Mouse (Mus musculus) frontal cortex, postnatal 25 days (tissue): ENCODE data around the gene Atg101.
A peak's percentile ranks its signal among the peaks of the same experiment; 100 is the strongest.

ENCODE experiments used
- DNase-seq, 2 experiments: peaks; one replicate each; pipeline ENCODE4 v3.0.0; 2022; ENCODE audit warnings: low spot score in 2 of 2

The Atg101 gene

DNA sequence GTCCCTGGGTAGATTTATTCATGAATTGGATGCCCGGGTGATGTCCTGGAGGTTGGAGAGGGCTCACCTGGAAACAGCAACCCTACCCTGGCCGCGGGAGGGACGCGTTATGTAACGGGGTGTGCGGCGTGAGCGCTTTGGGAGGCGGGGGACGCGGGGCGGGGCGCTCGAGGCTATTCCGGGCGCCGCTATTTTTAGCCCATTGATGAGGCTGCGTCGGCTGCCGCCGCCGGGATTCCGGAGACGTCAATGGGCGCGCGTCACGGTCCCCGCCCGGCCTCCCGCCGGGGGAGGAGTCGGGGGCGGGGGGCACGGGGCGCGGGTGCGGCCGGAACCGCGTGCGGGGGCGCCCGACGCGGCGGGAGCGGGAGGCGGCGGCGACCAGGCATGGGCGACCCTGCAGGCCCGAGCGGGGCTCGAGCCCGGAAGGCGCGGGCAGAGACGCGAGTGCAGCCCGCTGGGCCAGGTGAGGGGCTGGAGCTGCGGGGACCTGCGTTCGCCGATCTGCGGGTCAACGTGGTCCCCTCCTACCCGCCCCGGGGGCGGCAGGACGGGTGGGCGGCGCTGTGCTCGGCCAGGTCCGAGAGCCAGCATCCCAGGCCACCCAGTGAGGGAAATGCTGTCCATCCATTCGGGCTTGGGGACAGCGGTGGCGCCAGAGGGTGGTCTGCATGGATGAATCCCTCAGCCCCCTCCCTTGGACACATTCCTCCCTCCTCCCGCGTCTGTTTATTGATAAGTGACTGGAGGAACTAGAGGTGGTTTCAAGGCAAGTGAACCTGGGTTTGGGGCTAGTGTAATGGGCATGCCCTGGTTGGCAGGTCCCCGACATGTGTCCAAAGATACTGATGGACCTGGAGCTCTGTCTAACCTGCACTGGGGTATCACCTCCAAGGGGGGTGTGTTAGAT is 29.9 kb upstream of the Atg101 start, which contains the start of gene Nr4a1:
TSS of gene Nr4a1 (plus strand) at position 384 of the 910 bp plus-strand sequence.
- DNase-seq: peak; percentile 53 to 71

- no peak for DNase-seq
Observed at GRCm38 (mm10) chr15:101255842-101256462, 28.1 kb upstream of the Atg101 start.

DNA sequence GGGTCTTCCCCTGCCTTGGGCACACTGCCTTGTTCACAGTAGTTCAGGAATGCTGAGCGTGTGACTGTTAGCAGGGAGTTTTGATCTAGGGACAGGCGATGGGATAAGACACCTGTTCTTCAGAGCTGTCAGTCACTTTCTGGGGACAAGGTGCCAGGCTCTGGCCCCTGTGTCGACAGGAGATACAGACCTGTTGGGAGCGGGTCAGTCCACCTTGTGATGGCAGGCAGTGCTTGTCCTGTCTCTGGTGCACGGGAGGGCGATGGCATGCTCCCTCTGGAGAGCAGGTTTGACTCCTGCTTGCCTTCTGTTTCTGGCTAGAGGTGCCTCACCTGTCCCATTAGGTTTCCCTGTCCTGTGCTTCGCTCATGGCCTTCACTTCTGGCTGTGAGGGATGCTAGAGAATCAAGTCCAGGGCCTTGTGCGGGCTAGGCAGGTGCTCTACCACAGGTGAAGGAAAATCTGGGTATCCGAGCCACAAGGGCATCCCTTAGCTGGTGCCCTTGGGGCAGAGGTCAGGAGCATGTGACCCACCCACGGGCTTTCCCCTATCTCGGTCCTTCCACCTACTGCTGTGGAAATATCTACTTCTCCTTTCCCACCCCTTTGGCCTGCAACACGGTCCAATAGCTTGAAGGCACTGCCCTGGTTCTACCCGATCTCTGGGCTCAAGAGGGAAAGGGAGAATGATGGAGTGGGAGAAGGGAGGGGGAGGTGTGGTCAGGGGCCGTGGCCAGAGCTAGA is 27.4 kb upstream of the Atg101 start:
- no peak for DNase-seq

- no peak for DNase-seq
Observed at GRCm38 (mm10) chr15:101258420-101258819, 25.7 kb upstream of the Atg101 start.

GRCm38 (mm10) chr15:101259922-101260321 is 24.1 kb upstream of the Atg101 start:
- DNase-seq: no peak

- no peak for DNase-seq
Observed at GRCm38 (mm10) chr15:101260387-101260786, 23.7 kb upstream of the Atg101 start.

DNA sequence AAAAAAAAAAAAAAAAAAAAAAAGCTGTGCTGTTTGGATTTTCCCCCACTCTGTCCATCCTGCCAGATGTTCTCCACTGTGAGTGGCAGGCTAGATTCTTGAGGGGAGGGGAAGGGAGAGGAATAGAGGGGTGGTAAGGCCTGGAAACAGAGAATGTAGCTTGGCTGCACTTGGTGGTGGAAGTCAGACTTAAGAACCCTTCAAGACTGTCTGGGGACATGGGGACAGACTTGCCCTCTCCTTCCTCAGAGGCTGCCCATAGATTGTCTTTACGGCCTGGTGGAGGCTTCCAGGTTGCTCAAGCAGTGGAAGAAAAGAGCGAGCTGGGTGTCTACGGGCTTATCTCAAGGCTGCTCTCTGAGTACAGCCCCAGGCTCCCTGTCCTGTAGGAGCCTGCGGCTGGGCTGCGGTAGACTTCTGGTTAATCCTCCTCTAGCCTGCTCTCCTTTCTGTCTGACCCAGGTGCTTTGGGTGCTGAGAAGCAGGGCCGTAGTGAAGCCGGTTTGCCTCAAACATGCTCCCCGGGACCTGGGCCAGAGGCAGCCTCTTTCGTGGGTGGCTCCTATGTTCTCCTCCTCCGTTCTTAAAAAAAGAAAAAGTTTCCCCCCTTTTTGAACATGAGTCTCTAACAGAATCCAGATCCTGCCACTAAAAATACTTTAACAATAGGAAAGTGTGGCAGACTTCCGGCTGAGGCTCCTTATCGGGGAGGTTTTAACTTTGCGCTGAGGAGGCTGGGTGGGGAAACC is 23.0 kb upstream of the Atg101 start:
- DNase-seq: no peak

DNA sequence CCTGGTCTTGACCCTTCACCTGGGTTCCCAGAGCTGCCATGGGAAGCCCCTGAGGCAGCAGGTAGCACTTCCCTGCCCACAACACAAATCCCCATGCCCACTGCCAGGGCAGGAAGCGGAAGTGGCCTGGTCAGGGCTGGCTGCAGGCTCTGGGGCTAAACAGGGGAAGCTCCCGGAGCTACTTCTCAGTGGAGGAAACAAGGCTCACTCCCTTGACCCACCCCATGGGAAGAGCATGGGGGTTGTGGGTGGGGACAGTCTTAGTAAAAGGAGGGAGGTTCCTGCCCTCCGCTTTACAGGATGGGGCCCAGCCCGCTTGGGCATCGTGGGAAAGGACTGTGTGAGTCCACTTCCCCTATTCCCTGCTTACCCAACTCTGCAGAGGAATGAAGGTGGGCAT is 21.6 kb upstream of the Atg101 start:
- no peak for DNase-seq

- DNase-seq: peak; percentile 86 to 87
Observed at GRCm38 (mm10) chr15:101266132-101266963, 17.7 kb upstream of the Atg101 start.

DNA sequence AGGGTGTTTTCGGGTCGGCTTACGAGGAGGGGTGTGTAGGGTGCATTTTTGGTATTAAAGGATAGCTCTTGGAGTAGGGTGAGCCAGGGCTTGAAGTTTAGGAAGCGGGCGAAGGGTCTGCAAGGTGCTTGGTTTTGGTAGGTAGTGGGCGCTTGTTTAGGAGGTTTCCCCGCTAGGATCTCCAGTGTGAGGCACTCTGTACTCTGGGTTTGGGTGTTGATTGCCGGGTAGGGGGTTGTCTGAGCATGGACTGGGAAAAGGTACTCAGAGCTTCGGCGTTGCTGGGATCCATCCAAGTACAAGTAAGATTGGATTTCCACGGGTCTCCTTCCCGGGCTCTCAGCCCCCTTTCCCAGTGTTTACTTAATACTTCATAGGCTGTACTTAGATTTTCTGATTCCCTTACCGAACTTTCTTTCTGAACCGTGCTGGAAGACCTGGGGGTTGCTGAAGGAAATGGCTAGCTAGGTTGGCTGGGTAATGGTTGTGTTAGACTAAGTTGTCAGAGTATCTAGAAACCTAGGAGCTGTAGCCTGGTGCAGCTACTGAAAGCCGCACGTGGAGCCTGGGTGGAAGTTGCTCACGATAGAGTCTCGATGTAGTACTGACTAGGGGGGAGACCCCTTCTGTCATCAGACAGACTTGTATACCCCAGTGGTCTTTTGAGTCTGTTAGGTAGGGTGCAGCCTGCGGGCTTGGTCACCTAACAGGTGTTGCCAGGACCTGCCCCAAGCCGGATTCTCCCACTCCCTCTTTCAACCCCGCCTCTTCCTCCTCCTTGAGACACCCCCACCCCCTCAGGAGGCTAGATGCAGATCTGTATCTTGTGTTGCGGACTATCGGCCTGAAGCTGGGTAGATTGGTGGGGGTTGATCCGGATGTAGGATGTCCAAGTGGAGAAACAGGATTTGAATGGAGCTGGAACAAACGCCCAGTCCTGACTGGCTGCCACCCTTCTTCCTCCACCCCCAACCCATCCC is 16.7 kb upstream of the Atg101 start:
- no peak for DNase-seq

- no peak for DNase-seq
Observed at GRCm38 (mm10) chr15:101270101-101270820, 13.8 kb upstream of the Atg101 start.

- DNase-seq: no peak
Observed at GRCm38 (mm10) chr15:101271107-101271506, 13.0 kb upstream of the Atg101 start.

DNA sequence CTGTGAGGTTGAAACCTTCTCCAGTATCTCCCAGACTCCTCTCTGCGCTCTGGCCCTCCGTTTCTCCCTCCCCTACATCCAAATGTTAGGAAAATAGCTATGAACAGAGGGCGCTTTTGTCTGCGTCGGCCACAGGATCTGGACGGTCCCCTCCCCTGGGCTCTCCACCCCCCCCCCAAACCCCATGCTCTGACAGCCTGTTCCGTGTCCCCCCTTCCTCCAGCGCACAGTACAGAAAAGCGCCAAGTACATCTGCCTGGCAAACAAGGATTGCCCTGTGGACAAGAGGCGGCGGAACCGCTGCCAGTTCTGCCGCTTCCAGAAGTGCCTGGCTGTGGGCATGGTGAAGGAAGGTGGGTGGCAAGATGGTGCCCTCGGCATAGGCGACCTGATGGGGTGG is 12.6 kb upstream of the Atg101 start:
- no peak for DNase-seq

- no peak for DNase-seq
Observed at GRCm38 (mm10) chr15:101274380-101274779, 9.7 kb upstream of the Atg101 start.

DNA sequence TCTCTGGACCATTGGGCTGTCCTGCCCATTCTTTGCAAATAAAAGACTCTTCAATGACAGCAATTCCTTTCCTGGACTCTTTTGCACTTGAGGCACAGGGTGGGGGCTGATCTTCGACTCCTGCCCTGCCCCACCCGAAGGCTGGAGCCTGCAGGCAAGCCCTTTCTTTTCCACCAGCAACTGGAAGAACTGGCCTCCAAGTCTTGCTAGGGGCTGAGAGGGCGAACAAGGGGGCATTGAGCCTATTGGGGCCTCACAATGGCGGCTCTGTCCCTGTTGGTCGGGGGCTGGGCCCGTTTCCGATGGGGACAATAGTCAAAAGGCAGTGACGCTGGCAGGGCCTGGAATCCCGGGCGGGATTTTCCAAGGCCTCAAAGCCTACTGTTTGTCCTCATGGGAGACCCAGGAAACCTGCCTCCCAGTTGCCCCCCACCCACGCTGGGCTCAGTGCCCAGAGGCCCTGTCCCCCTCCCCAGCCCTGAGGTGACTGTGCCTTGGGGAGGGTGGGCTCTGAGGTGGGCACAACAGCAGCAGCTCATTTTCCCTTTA is 6.6 kb upstream of the Atg101 start:
- DNase-seq: no peak

GRCm38 (mm10) chr15:101278589-101278988 is 5.5 kb upstream of the Atg101 start:
- DNase-seq: no peak

GRCm38 (mm10) chr15:101279430-101279999 is 4.6 kb upstream of the Atg101 start:
- no peak for DNase-seq

DNA sequence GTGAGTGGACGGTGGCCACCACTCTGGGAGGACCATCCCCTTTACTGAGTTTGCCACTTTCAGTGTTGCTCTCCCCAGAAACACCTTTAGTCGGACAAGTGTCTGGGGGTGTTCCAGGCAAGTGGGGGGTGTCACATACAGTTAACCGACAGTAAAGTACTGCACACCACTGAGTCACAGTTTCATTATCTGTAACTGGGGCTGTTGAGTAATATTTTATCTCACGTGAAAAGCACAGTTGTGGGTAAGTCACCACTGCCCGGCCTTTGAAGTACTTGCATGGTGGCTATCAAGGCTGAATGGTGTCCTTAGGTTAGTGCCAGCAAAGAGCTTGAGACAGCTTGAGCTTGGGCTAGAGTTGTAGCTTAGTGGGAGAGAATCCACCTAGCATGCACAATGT is 1.6 kb upstream of the Atg101 start:
- DNase-seq: no peak
